Mouse (Mus musculus) C2C12 (cell line): ENCODE results near the gene Tulp2. TPM values are rescaled to one million over a fixed set of nuclear protein-coding genes. Genes with fewer than 3 reads are reported as not detected.

Experiments used
- H3K27me3 ChIP-seq: one replicate; pipeline ENCODE4 v1.6.1; 2011; ENCODE audit not compliant: control insufficient read depth, insufficient read depth, insufficient read length
- H3K36me3 ChIP-seq: one replicate; pipeline ENCODE4 v1.6.1; 2011; ENCODE audit not compliant: control insufficient read depth, insufficient read depth
- H3K4me3 ChIP-seq: one replicate; pipeline ENCODE4 v1.5.1; 2011; ENCODE audit warnings: mild to moderate bottlenecking, control low read depth; ENCODE audit not compliant: poor library complexity, insufficient read depth, severe bottlenecking
- H3K79me2 ChIP-seq: one replicate; pipeline ENCODE4 v1.6.1; 2011; ENCODE audit not compliant: control insufficient read depth, insufficient read depth
- H3K79me3 ChIP-seq: one replicate; pipeline ENCODE4 v1.6.1; 2011; ENCODE audit warnings: low read depth, control low read depth
- H3ac ChIP-seq: one replicate; pipeline ENCODE3; 2011; ENCODE audit warnings: low read depth; ENCODE audit not compliant: control insufficient read depth, insufficient read length
- CEBPB ChIP-seq: IDR thresholded peaks from one replicate; pipeline ENCODE4 v1.6.1; 2011; ENCODE audit warnings: low read depth, mild to moderate bottlenecking, control low read depth, moderate library complexity
- CTCF ChIP-seq: IDR thresholded peaks from one replicate; pipeline ENCODE4 v1.5.1; 2011; ENCODE audit not compliant: control insufficient read depth, insufficient read depth, insufficient read length
- FOSL1 ChIP-seq: IDR thresholded peaks from one replicate; pipeline ENCODE4 v1.8.0; 2011; ENCODE audit warnings: mild to moderate bottlenecking, low read length; ENCODE audit not compliant: poor library complexity, insufficient read depth, severe bottlenecking
- MAX ChIP-seq: IDR thresholded peaks from one replicate; pipeline ENCODE4 v1.6.1; 2011; ENCODE audit warnings: mild to moderate bottlenecking, control low read depth
- MYOD1 ChIP-seq: IDR thresholded peaks from one replicate; pipeline ENCODE4 v1.6.1; 2011; ENCODE audit warnings: low read depth; ENCODE audit not compliant: control insufficient read depth, insufficient read length
- MYOG ChIP-seq: IDR thresholded peaks from one replicate; pipeline ENCODE4 v1.6.1; 2011; ENCODE audit not compliant: control insufficient read depth, insufficient read length; ENCODE audit errors: extremely low read depth
- USF1 ChIP-seq: IDR thresholded peaks from one replicate; pipeline ENCODE4 v1.6.1; 2011; ENCODE audit warnings: low read depth, mild to moderate bottlenecking, control low read depth, moderate library complexity
- polyA plus RNA-seq: library from polyadenylated mRNA; unstranded; fragments of >200 nt; fragmentation: generic; extraction: Trizol; gene quantifications from one replicate; pipeline ENCODE4 v1.2.1, GENCODE M21; 2012; ENCODE audit warnings: missing spikeins

Tulp2 gene
- polyA plus RNA-seq, 1 experiment, result not detected

- no peak overlapping the region for H3K4me3 ChIP-seq
- no peaks in the 10 kb centered on the region for H3K27me3 ChIP-seq
- TF ChIP-seq USF1 (no peak), CEBPB (no peak), FOSL1 (no peak), MAX (no peak), MYOG (no peak), MYOD1 (no peak), CTCF (no peak)
- H3K79me2 ChIP-seq, result no peaks in the 10 kb centered on the region
- H3ac ChIP-seq, result no peak overlapping the region
- no peaks in the 10 kb centered on the region for H3K36me3 ChIP-seq
- H3K79me3 ChIP-seq, result no peaks in the 10 kb centered on the region
Observed at GRCm38 (mm10) chr7:45549641-45550436, 68.2 kb downstream of the Tulp2 start.

- TF ChIP-seq USF1 (no peak), MYOD1 (no peak), FOSL1 (no peak), MYOG (no peak), CEBPB (no peak), CTCF (no peak), MAX (no peak)
- Histone ChIP-seq H3K79me3 (no peaks in the 10 kb centered on the region), H3K79me2 (no peaks in the 10 kb centered on the region), H3K4me3 (no peak overlapping the region), H3K27me3 (no peaks in the 10 kb centered on the region), H3K36me3 (no peaks in the 10 kb centered on the region), H3ac (no peak overlapping the region)
Observed at GRCm38 (mm10) chr7:45550821-45551511, 69.3 kb downstream of the Tulp2 start.

GRCm38 (mm10) chr7:45551512-45551883 is 69.8 kb downstream of the Tulp2 start:
- TF ChIP-seq MYOD1 (no peak), FOSL1 (no peak), CTCF (no peak), USF1 (no peak), CEBPB (no peak), MAX (no peak), MYOG (no peak)
- no peaks in the 10 kb centered on the region for H3K79me2 ChIP-seq
- H3K27me3 ChIP-seq, result no peaks in the 10 kb centered on the region

GRCm38 (mm10) chr7:45553519-45553918 is 71.8 kb downstream of the Tulp2 start:
- no peak overlapping the region for H3K4me3 ChIP-seq
- H3K79me2 ChIP-seq, result no peaks in the 10 kb centered on the region
- no peaks in the 10 kb centered on the region for H3K79me3 ChIP-seq

More at GRCm38 (mm10) chr7:45551512-45551883, 69.8 kb downstream of the Tulp2 start:
- no peaks in the 10 kb centered on the region for H3K79me3 ChIP-seq
- no peak overlapping the region for H3K4me3 ChIP-seq
- no peak overlapping the region for H3ac ChIP-seq
- H3K36me3 ChIP-seq, result no peaks in the 10 kb centered on the region

GRCm38 (mm10) chr7:45553990-45554389 is 72.3 kb downstream of the Tulp2 start:
- no peaks in the 10 kb centered on the region for H3K79me3 ChIP-seq
- H3ac ChIP-seq, result no peak overlapping the region
- no peak overlapping the region for H3K4me3 ChIP-seq
- no peaks in the 10 kb centered on the region for H3K79me2 ChIP-seq
- no peaks in the 10 kb centered on the region for H3K36me3 ChIP-seq
- no peaks in the 10 kb centered on the region for H3K27me3 ChIP-seq
- TF ChIP-seq USF1 (no peak), CEBPB (no peak), MYOD1 (no peak), FOSL1 (no peak), CTCF (no peak), MYOG (no peak), MAX (no peak)

More at GRCm38 (mm10) chr7:45553519-45553918, 71.8 kb downstream of the Tulp2 start:
- no peaks in the 10 kb centered on the region for H3K27me3 ChIP-seq
- H3ac ChIP-seq, result no peak overlapping the region
- no peaks in the 10 kb centered on the region for H3K36me3 ChIP-seq
- TF ChIP-seq CTCF, result no peak
- no peak for TF ChIP-seq CEBPB
- TF ChIP-seq MYOD1, result no peak
- TF ChIP-seq USF1, result no peak
- no peak for TF ChIP-seq MYOG
- no peak for TF ChIP-seq MAX
- no peak for TF ChIP-seq FOSL1
